Mouse (Mus musculus) brain, embryonic 14.5 days (tissue): ENCODE results near the gene Pgbd5.

Experiments
- CTCF ChIP-seq: fragments of 200-500 bp; IDR thresholded peaks from 2 replicates; pipeline ENCODE4 v1.5.1; 2012; ENCODE audit warnings: inconsistent platforms, mild to moderate bottlenecking, moderate library complexity, borderline replicate concordance; ENCODE audit not compliant: insufficient read depth, insufficient read length; ENCODE audit errors: extremely low read depth
- POLR2A ChIP-seq: fragments of 200-500 bp; IDR thresholded peaks from 2 replicates; pipeline ENCODE4 v1.6.1; 2012; ENCODE audit warnings: mild to moderate bottlenecking, inconsistent platforms, borderline replicate concordance; ENCODE audit not compliant: poor library complexity, insufficient read depth, insufficient read length, severe bottlenecking; ENCODE audit errors: extremely low read depth

GRCm38 (mm10) chr8:124379289-124379688 is 60.2 kb downstream of the Pgbd5 start:
- TF ChIP-seq POLR2A (no peak), CTCF (peak; percentile 13; the same call in 1 of the 2 replicates)
